Mouse (Mus musculus) R1 (cell line): ENCODE results near the gene Prdm16.

Source experiments
- DNase-seq: peaks from one replicate; pipeline ENCODE4 v3.0.0-alpha.2; 2018; ENCODE audit warnings: low read depth, low spot score

Prdm16 gene

DNA sequence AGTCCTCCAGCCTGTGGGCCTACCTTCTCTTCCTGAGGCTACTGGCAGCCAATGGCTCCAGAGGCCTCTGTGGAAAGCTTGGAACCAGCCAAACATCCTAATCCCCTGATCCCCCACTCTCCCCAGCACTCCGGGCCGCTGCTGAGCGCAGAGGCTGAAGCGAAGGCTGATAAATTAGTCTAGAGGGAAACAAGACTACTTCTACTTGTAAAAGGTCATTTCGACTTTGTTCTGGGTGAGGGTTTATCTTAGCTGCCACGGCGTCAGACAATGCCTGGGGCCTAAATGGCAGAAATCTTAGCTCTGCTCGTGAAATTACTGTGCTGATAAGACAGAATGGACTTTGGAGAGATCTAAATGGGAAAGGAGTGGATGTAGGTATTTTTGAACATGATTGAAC is 120.2 kb downstream of the Prdm16 start:
- DNase-seq: no peak

DNA sequence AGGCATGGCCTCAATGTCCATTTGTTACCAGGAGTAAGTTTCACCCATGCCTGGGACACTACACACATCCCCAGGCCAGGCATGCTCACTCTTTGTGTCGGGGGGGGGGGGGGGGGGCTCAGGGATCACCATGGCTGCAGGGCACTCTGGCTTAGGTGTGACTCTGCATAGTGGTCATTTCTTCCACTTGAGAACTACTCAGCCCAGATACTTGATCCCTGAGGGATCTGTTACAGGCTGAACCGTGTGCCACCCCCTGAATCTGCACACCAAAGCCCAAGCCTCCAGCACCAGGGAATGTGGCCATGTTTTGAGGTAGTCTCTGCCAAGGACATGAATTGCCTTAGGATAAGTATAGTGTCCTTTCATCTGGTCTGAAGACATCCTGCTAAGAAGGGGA is 123.0 kb downstream of the Prdm16 start:
- DNase-seq: no peak

DNA sequence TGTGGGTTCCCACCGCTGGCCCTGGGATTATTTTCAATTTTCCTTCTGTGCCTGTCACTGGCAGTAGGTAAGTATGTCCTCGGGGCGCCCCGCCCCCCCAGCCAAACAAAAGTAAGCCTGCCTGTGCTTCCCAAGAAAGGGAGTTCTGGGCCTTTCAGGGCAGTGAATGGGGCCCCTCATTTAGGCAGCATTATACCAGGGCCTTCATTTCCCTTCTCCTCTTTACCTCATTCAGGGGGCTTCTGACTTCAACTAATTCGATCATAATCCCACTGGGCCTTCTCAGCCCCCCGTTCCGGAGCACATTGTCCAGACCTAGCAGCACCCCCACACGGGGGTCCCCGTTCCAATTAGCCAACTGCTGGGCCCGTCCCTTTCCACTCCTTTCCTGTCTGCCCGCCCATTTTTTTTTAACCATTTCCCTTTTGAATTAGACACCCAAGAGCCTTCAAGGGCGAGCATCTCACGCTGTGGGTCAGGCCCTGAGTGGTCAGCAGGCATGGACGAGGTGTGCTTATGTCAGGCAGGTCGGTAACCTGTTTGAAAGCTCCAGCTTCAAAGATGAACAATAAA is 124.1 kb downstream of the Prdm16 start:
- no peak for DNase-seq

DNA sequence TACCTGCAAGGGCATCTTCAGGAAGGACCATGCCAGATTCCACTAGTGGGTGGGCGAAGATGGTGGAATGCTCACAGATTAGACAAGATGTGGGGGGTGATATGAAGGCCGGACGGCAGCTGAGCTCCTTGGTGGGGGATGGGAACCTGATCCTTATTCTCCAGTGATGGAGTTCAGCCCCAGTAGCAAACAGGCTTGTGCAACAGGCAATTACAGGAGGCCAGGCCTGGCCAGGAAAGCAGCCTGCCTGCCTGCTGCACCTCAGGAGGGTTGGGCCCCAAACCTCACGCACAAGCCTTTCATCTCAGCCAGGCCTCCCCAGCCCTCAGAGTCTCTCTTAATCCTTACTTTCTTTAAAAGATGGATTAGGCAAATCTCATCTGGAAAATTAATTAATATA is 124.9 kb downstream of the Prdm16 start:
- DNase-seq: no peak

DNA sequence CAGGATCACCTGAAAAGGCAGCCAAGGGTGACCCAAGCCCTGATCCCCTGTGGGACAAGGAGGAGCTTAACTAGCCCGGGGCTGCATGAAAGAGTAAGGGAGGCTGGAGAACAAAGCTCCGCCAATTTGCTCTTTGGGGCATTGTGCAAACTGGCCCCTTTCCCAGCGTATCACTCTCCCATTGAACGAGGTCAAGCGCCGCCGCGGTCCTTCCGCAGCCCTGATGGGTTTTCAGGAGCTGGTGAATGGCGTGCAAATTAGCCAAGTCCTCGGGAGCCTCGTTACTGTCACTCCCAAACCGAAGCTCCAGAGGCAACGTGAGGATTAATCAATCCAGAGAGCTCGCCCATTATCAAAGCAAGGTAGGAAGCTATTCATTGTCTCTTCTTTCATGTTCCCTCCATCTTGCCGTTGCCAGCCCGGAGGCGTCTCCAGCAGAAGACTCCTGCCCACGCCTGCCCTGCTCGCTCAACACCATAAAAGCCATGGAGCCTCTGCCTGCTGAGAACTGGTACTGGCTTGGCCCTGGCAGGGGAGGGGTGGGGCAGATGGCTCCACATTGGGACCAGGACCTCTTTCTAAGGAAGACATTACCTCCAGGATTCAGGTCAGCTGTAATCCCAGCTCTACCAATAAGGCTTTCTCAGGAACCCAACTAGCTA is 129.8 kb downstream of the Prdm16 start:
- DNase-seq: no peak

DNA sequence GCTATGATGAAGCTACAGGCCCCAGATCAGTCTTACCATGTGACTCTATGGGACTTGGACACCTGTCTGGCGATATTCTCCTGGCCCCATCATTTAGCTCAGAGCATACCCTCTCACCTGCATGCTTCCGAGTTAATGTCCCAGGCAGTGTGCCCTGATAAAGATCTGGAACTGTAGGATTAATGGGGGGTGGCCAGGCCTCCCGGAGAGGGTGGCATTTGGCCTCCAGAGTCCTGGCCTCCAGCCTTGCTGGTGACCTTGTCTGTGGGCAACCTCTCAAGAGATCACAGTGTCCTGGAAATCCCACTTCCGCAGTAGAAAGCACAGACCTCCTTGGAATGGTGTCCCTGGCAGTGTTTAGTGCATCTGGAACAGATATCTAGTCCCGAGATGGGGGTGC is 131.4 kb downstream of the Prdm16 start:
- no peak for DNase-seq

DNA sequence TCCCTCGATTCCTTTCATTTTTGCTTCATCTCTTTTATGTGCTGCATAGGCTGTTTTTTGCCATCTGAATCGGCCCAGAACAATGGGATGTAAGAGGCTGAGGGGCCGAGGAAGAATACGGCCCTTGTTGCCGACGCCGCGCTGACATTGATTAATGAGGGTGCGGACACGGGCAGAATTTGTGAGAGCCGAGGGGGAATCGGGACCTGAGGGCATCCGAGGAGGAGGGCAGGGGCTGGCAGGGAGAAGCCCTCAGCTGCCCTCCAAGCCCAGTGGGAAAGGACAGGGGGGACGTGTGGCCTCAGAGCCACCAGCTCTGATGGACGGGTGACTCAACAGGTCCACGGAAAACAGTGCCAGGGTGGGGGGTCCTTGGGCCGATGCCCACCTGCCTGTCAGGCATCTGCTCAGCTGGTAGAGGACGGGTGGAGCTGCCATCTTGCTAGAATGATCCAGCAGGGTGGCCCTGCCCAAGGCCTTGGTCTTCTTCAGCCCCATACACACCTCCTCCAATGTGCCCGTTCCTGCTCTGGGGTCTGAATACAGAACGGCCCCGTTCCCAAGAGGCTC is 133.3 kb downstream of the Prdm16 start:
- no peak for DNase-seq

DNA sequence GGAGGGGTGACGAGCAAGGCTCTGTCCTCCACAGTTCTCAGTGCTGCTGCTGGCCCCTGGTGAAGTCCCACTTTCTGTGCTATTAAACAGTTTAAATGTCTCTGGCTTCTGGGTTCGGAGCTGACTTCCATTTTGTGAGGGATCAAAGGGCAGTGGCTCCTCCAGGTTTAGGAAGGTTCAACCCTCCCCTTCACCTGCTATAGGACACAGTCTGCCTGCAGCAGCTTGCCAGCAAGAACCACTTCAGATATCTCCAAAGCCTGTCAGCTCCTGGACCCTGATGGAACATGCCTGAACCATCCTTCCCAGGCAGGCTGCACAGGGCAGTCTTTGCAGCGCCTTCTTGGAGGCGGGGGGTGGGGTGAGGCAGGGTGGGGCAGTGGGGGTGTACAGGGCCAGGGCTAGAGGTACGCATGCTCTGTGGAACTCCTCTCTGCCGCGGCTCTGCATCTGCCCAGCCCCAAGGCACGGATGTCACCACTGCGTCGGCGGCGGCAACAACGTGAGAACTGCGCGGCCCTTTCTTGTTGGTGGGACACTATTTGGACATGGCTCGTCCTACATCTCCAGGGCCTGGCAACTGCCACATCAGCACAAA is 134.2 kb downstream of the Prdm16 start:
- peak; percentile 46 for DNase-seq

DNA sequence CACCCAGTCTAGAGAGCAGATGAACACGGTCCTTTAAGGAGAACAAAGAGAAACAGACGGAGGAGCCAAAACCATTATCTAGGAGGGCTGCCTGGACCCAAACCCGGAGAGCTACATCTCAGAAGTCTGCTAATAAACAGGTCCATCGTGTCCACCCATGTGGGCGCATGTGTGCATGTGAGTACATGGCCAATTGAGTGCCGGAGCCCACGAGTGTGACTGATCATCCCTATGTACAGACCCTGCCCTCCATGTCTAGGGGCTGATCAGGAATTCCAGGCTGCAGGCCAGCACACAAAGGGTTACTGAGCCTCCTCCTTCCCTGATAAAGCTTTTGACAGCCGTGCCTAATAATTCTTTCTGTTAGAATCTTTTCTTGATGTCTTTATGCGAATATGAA is 136.0 kb downstream of the Prdm16 start:
- no peak for DNase-seq

DNA sequence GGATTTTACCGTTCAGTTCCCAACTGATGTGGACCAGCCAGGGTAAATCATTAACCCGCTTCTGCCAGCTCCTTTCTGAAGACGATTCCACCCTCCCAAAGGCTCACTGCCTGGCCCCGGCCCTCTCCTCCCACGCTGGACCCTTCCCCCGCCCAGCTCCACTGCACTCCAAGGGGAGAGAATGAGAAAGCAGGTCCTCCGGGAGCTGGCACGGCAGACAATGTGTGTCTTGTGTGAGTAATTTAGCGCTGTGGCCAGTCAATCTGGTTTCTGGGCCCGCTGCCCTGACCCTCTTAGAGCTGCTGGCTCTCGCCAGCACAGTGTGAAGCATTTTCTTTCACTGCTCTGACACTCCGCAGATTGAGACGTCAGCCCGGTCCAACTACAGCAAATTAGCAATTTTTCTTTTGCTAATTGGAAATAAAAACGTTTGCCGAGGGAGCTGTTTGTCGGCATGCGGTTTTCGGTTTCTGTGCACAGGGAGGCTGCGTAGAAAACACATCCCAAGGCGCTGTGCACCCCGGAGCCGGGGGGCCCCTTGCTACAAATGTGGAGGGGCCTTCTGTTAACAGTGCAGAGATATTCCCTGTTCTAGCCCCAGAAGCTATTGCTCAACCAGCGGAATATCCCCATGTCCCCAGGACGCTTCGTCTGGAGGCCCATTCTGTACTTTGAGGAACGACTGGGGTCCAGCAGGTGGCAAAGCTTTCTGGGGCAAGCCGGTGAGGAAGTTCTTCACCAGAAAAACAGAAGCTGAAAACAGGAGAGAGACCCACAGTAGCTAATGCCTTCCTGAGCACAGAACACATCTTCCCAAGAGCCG is 136.8 kb downstream of the Prdm16 start:
- DNase-seq: no peak

DNA sequence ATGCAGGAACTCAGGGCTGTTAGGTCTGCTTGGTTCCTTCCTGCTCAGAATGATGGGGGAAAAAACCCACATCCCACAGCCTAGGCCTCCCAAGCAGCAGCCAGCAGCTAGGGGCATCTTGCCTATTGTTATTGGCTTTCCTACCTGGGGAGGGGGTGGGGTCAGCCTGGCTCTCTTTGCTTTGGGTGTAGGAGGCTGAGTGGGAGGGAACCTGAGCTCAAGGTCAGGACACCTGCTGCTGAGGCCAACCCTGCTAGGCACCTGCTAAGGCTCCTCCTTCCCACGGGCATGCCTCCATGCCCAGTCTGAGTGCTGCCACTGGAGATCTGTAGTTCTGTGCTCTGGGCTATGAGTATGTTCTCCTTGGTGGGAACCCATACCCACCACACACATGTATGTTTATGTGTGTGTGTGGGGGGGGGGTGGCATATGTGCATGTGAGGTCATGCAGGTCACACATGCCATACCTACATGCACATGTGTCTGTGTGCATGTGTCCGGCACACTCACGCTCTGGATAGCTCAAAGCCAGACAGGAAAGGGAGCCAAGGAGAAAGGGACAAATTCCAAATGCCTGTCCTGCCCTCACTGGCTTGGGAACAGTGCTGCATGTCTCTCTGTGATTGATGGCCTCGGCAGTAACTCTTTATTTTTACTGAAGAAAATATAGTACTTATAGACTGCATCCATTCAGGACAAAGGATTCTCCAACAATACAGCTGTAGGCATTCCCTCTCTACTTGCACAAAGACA is 139.1 kb downstream of the Prdm16 start:
- peak; percentile 86 for DNase-seq

DNA sequence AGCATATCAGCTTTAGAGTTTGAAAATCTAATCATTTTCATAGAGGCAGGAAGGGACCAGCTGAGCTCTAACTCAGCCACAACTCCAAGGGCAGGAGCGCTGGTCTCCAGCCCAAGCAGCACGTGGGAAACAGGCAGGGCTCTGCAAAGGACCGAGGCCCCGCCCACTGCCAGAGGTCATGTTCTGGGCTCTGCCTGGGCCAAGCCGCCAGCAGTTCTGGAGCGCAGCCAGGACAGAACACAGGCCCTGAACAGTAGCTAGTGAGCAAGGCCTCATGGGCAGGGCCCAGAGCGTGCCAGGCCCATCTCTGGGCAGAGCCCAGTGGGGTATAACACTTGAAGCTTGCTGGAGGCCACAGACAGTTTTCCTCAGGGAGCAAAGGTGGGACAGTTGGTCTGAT is 139.7 kb downstream of the Prdm16 start:
- DNase-seq: peak; percentile 77

DNA sequence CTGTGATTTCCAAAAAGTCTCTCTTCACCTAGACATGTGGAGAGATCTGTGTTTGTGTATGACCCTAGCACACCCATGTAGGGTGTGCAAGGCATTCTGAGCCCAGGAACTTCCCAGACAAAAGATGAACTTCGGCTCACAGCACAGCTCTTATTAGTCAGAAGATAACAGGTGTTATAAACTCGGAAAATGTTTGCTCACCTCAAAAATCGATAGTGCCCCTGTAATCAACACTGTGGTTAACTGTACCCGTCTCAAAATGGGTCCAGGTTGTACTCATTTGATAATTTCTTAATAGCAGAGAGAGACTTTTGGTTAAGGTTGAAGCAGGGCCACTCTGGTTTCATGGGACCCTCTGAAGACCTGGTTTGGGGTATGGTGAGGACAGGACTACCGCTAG is 140.2 kb downstream of the Prdm16 start:
- DNase-seq: no peak

DNA sequence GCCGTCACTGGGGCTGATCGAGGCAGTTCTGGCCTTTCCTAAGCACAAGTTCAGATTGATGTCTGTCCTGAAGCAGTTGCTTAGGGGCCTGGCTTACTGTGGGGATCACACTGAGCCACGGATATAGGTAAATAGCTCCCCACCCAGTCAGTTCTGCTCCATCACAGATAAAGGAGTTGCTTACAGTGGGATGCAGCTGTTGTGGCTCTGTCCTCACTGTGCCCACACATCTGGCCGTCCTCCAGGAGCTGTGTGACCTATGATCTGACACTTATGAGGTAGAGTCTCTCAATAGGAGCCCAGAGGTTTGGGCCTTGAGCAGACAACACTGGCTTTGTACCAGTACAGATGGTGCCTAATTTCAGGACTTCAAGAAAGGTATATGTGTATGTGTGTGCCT is 142.7 kb downstream of the Prdm16 start:
- no peak for DNase-seq

DNA sequence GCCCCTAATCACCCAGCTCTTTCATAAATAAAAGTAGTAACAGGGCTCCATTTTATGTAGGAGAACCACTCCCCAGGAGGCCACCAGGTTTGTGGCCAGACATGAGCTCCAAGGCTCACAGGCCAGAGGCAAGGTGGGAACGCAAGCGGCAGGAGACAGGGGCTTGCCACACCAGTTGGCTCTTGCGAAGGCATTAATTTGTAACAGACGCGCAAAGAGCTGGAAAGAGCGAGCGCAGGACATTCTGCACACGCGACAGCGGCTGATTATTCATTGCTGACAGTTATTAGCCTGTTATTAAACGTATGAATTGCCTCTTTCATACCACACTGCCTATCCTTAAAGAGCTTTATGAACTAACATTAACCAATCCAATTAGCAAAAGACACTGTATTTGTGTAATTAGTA is 144.0 kb downstream of the Prdm16 start:
- no peak for DNase-seq

DNA sequence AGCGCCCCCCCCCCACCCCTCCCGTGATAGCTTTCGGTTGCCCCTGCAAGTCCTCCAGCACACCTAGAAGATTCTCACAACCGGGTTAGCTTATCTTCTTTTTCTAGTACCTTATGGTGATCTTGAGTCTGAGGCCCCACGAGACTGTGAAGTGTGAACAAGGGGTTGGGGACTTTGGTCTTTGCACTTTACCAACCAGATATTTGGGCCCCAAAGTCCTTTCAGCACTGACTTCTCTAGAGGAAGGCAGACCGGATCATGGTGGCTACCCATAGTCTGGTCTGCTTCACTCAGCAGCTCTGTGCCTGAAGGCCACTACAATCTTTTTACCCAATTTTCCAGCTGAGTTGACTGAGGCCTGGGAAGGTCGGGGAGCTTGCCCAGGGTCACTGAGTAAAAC is 144.4 kb downstream of the Prdm16 start:
- DNase-seq: no peak

DNA sequence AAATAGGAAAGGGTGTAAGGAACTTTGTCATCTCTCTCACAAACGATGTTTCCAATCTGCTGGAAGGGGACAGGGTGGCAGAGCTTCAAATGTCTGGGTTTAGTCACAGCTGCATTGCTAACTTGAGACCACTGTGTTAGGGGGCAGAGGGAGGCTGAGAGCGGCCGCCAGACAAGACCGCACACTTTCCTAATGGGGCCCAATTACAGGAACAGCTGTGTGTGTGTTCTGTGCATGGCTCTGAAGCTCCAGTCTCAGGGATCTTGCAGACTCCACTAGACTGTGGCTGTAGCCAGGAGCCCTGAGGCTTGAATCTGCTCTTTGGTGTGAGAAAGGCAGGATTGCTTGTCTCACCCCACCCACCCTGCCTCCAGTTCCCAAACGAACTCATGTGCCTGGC is 148.6 kb downstream of the Prdm16 start:
- DNase-seq: no peak

DNA sequence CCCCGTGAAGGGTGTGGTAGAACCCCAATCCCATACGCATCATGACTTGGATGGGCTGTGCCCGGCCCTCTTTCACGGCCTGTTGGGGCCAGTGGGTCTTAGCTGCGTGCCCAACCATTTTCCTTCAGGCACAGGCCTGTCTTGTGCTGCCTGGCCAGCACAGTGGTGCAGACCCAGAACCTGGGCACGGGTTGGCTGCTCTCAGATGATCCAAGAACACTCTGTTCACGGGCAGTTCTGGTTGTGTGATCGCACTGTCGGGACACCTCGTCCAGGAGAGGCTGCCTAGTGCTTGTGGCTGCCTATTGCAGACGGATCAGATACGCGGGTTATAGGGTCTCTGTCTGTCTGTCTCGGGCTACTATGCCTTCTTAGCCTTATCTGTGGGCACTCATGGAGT is 154.0 kb downstream of the Prdm16 start:
- no peak for DNase-seq

DNA sequence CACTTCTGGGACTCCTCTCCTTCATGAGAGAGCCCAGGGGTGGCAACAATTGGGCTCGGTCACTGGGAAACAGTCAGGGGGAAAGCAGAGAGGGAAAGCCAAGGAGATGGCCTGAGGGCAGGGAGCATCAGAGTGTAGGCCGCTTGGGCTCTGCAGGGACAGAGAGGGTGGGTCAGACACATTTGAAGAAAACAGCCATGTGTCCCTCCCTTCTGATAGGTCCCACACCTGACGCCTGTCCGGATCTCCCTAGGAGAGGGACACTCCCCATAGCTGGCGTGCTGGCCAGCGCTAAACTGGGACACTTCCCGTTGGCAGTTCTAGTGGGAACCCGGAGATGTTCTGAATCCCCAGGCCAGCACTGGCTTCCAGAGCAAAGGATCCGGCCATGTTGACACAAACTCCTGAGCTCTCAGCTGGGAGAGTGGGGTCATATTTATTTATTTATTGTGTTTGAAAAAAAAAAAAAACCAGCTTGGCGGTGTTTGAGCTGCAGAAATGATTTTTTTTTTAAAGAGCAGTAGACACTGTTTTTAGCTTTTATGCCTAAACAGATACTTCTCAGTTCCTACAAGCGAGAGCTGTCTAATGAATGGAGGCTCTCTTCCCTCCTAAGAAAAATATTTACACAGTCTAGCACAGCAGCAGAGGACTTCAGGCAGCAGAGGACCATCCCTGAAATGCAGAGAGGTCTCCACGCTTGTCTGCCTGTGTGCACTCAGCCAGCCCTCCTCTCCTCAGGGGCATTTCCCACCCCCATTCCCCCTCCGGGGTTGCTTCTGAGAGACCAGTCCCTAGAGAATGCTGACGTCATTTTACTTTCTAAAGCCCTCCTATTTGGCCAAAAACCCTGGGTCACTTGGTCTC is 154.7 kb downstream of the Prdm16 start:
- DNase-seq: no peak

DNA sequence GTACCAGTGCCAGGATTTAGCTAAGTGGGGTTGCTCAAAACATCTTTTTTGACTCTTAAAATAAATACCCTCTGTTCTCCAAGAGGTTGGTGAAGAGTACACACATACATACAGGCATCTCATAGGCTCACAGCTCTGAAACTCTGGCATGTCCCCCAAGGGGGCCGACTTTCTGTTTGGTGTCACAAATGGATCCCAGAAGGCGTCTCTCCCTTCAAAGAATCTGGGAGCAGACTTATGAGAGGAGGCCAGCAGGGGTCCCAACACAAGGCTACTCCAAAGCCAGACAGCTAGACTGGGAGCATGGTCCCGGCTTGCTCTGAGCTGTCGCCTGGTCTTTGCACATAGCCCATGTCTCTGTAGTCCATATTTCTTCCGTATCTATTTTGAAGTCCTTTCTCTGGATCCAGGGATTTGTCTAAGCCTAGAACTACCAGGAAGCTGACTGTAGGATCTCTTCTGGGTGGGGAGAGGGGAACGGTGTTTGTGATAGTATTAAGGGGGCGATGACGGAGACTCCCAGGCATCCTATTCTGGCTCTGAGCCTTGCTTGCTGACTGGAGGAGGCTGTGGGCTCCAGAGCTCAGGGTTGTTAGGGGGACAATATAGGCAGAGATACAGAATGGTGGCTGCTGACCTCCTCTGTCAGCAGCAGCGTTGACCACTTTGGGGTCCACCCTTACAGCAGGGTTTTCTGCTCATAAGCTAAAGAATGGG is 156.0 kb downstream of the Prdm16 start:
- DNase-seq: no peak
